Mouse (Mus musculus) gastrocnemius, postnatal 14 days (tissue): ENCODE data around the gene Crbn. TPM values are rescaled to one million over a fixed set of nuclear protein-coding genes. Genes with fewer than 3 reads are reported as not detected.

Experiments
- DNase-seq: peaks from one replicate; pipeline ENCODE4 v3.0.0; 2021; ENCODE audit warnings: mixed read lengths
- intact Hi-C: fragments of 180-260 bp; cut with DNase I; formaldehyde crosslinking; loops from one replicate; pipeline ENCODE4 v1.15.1; 2025; ENCODE audit warnings: low total_unique reads
- total RNA-seq, 2 experiments: library from RNA; stranded (reverse); gene quantifications; 2 replicates each; pipeline ENCODE4 v1.2.3; 2021

Crbn gene
- total RNA-seq, 2 experiments from 2014 or later = 28.4 to 33.6 TPM

DNA sequence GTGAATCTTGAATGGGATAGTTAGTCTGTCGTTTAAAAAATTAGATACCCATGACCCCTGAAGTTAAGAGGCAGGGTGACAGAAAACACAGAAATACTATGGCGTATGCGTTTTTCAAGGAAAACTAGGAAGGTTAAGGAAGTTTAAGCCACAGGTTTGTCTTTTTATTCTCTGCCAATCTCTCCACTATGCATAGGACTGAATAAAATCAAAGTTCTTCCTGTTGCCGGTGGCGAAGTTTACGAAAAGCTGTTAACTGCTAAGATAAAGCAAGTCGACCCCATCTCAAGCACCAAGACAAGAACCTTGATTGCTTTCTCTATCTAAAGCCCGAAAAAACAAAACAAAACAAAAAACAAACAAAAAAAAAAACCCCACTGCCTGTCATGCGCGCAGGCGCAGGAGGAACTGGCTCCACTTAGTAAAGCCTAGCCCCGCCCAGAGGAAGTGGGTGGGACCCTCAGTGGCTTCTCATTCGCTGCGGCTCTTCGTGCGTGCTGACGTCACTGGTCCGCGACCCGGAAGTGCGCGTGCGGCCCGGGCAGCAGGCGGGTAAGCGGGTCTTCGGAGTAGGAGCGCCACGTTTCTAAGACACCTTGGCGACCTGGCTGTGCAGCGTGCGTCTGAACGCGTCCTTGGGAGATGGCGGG lies 31.1 kb downstream of the Crbn start, which contains the start of gene Trnt1:
TSS of gene Trnt1 (plus strand) at position 481 of the 650 bp plus-strand sequence.
- intact Hi-C loops = no loop called here
- peak; percentile 99 for DNase-seq

DNA sequence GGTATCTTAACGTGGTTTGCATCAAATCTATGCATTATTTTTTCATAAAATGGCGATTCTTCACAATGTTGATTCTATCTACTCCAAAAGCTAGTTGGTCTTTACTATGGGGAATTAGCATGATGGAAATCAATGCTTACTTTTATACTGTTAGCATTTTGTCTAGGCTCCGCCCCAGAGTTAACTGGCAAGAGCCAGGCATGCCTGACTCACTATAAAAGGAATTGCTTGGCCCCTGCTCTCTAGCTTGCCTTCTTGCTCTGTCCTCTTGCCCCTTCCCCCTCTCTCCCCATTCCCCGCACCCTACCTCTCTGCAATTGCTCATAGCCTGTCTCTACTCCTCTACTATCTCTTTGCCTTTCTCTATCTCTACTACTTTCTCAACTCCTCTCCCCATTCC lies 33.1 kb downstream of the Crbn start:
- intact Hi-C loops = loop anchor here (2.0 kb wide), 1 partner anchor 14 kb away; no protein-coding TSS in a partner anchor
- no peak for DNase-seq

DNA sequence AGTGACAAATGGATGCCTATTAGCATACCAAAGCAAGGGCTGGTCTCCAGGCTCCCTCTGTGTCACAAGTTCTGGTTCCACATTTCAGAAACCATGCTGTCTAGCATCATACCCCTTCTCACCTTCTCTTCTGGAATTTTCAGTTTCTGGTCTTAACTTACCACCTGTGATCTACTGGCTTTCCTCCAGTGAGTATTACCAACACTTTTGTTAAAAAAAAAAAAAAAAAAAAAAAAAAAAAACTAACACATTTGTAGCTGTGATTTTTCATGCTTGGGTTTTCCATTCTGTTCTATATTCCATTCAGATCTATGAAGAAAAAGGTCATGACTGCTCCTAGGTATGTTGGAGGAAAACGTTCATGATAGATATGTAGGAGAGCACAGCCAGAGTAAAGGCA lies 34.0 kb downstream of the Crbn start:
- intact Hi-C loops = loop anchor here (2.0 kb wide), 1 partner anchor 15 kb away; no protein-coding TSS in a partner anchor
- DNase-seq = no peak

DNA sequence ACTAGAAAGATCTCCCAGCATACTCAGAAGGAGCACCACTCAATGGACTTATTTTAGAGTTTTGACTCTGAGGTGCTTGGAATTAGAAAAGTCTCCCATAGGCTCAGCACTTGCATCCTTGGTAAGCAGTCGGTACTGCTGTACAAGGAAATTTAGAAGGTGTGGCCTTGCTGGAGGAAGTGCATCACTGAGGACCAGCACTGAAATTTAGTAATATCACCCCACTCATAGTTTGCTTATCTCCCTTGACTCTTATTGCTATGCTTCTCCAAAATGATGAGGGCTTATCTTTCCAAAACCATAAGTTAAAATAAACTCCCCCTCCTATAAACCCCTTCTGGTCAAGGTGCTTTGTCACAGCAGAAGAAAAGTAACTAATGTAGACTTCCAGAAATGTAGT lies 38.4 kb downstream of the Crbn start:
- intact Hi-C loops = no loop called here
- no peak for DNase-seq

GRCm38 (mm10) chr6:106760473-106761218 lies 39.2 kb downstream of the Crbn start:
- no peak for DNase-seq
- intact Hi-C loops = no loop called here

GRCm38 (mm10) chr6:106758299-106758698 lies 41.6 kb downstream of the Crbn start:
- no peak for DNase-seq
- intact Hi-C loops = no loop called here

DNA sequence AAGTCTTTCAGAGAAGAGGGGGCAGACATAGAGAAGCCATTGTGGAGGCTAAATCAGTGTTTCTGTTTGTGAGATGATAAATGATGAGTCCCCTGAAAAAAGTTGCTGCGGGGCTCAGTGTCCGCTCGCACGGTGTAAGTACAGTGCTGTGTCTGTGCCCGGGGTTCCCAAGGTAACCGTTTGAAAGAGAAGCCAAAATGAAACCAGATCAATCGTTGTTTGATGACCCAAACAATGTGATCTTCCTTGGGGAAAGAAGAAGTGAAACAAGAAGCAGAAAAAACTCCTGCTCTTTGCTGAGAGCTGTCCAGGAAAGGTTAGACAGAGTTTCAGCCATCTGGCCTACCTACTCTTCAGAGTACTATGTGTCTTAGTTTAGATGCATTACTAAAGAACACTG lies 49.6 kb downstream of the Crbn start:
- no peak for DNase-seq
- intact Hi-C loops = no loop called here

DNA sequence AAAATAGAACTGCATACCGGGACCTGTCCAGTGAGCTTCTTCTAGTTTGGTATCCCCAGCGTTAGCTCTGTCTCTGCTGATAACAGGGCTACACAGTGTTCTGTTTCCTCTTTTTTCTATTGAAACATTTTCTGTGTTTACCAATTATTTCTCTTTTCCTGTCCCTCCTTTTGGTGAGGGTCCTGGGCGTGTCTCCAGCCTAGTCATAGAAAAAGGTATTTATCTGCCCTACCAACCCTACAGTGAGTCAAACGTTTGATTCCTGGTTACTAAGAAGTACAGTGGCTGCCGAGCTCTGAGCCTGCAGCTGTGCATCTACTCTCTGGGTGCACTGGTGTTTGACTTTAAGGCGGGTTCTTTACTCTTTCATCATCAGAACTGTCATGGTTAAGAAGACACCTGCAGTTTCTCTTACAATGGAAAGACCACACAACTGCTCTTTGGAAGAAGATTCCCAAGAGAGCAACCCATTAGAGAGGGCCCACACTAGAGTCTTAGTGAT lies 50.9 kb downstream of the Crbn start, which contains the start of gene Il5ra:
TSS of gene Il5ra (minus strand) at position 151 of the 502 bp plus-strand sequence.
- no peak for DNase-seq
- intact Hi-C loops = no loop called here

DNA sequence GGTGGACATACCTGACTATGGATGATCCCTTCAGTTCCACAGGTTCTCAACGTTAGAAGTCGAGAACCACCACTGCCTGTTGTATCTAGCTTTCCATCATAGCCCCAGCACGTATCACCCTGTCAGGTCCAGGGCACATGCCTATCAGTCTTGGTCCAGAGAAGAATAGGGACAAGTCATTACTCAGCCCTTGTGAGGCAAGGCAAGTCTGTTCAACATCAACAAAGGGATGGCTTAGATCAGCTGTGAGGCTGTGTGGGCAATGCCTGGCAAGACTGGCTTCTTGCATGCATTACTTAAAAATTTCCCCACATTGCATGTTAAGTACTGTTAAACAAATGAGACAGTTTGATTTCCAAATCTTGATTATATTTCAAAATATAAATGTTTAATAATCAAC lies 52.1 kb downstream of the Crbn start:
- intact Hi-C loops = no loop called here
- DNase-seq = no peak

DNA sequence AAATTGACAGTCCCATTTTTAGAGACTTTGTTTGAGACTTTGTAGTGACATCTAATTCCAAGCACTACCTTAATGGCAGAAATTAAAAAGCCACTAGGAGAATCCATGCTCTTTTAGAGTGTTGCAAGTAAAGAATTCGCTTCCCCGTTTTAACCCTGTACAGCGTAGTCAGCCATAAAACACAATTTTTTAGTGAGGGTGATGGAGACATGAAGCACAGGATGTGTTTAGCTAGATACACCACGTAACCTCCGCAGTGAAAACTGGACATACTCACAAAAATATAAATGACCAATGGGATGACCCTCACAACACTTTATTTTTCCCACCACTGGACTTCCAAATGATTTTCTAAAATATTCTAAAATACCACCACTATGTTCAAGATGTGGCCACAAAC lies 52.6 kb downstream of the Crbn start:
- intact Hi-C loops = no loop called here
- DNase-seq = no peak

DNA sequence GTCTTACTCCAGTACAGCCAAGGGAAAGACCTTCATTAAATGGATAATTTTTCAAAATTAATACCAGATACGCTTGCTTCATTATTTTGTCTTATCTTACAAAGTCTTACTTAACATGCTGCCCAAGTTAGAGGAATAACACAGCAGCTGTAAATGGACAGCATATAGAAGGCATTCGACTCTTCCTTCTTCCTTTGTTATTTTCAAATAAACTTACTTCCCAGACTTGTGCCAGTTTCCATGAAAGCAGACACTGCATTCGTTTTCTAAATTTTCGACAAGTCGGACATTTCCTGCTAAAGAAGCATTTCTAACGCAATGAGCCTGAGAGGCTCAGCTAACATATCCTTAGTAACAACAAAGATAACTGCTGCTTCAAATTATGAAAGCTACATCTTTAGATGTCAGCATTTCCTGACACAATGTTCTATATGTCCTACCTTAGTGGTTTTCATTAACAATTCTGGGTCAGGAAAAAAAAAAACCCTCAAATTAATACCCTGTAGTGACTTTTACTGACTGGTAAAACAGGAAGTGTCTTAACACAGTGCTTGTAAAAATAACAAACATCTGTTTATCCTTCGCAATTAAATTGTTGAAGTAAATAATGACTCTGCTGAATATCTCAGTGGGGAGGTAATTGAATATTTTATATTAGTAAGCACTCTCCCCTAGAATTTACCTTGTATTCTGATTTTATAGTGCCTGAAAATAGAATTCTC lies 54.0 kb downstream of the Crbn start:
- intact Hi-C loops = no loop called here
- no peak for DNase-seq

DNA sequence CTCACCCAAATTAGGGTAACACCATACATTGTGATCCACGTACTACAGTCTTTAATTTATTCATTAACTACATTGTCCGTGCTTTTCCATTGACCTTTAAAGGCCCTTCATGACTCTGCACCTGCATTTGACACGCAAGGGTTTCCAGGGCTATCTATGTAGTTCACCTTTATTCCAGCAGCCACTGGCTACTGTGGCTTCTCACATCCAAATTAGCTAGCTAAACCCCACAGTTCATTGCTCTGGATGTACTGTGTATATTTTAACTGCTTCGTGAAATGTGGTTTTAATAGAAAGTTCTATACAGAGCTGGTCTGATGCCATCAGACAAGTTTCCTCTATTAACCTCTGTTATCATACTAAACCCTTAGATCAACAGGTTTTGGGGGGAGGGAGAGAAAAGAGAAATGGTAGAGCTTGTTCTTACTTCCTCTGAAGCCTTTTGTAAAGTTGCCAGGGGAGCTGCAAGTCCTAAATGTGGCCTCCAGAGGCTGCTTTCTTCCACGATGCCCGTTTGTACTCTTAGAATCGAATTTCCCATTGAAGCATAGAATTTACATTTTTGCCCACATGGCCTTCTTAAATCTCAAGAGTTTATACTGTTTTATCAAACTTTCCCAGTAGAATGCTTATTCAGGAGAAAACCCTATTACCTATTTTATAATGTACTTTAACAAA lies 56.2 kb downstream of the Crbn start:
- no peak for DNase-seq
- intact Hi-C loops = no loop called here

GRCm38 (mm10) chr6:106740244-106740825 lies 59.5 kb downstream of the Crbn start:
- DNase-seq = no peak
- intact Hi-C loops = no loop called here

DNA sequence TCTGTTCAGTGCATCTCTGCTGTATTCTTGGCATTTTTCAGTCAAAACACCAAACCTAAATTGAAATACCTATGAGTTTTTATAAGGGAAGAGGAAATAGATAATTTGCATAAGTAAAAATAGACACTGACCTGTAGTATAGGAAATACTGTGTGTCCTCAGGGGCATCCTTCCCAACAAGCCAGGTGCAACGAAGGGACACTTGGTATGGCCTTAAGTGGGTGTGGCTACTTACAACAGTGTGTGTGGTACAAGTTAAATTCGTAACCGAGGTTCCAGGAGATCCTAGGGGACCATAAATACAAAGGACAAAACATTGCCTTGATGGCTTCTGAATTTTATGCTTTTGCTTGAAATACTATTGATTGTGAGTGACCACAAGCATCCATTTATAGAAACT lies 61.6 kb downstream of the Crbn start:
- intact Hi-C loops = no loop called here
- no peak for DNase-seq

DNA sequence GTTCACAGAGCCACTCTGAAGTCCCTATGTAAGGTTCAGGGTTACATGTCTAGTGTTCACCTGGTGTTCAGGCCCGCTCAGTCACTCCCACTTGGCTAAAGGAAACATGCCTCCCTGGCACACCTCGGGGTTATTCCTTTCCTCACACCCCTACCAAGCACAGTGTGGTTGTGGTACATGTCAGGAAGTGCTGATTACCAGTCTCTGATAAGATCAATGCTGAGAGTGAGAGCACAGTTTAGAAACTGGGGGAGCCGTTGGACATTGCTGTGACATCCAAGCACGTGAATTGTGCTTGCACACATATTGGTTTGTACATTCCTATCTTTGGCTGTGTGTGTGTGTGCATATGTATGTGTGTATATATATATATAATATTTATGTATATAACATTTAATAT lies 67.3 kb downstream of the Crbn start:
- no peak for DNase-seq
- intact Hi-C loops = no loop called here
